Mouse (Mus musculus) cerebellum, adult 2 months (tissue): ENCODE measurements around the gene Arpp21.

Experiments
- CTCF ChIP-seq: fragments of 200-500 bp; IDR thresholded peaks from 2 replicates; pipeline ENCODE4 v1.5.1; 2011; ENCODE audit warnings: low read depth, mild to moderate bottlenecking, control low read depth, low read length, moderate library complexity, borderline replicate concordance; ENCODE audit not compliant: insufficient read depth
- POLR2A ChIP-seq: fragments of 200-500 bp; IDR thresholded peaks from 2 replicates; pipeline ENCODE4 v1.6.1; 2011; ENCODE audit warnings: low read length, control low read depth, borderline replicate concordance; ENCODE audit not compliant: insufficient read depth

DNA sequence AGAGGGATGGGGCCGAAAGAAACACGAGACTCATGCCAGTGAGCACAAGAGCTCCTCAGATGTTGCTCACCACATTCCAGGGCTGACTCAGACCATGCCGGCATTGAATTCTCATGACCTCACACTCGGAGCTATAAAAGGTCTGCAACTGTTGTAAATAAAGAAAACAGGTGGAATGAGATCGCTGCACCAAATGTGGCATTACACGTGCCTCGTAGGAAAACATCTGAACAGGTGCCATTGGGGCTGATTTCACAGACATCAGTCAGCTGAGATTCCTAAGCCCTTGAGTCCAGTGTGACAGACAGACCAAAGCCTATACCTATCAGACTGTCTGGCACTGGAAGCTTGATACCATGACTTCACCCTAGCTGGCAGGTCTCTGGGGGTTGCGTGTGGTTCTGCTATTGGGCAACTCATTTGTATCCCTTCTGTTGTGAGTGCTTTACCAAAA lies 212.1 kb downstream of the Arpp21 start:
- TF ChIP-seq CTCF = no peak
- TF ChIP-seq POLR2A = no peak
